Mouse (Mus musculus) liver, adult (tissue): ENCODE results near the gene Rfx1.
A peak's percentile ranks its signal among the peaks of the same experiment; 100 is the strongest.

Source experiments
- GATA4 ChIP-seq: IDR thresholded peaks from 2 replicates; pipeline ENCODE4 v1.6.1; 2014; ENCODE audit warnings: mild to moderate bottlenecking, low read length; ENCODE audit not compliant: insufficient replicate concordance

Gene Rfx1

DNA sequence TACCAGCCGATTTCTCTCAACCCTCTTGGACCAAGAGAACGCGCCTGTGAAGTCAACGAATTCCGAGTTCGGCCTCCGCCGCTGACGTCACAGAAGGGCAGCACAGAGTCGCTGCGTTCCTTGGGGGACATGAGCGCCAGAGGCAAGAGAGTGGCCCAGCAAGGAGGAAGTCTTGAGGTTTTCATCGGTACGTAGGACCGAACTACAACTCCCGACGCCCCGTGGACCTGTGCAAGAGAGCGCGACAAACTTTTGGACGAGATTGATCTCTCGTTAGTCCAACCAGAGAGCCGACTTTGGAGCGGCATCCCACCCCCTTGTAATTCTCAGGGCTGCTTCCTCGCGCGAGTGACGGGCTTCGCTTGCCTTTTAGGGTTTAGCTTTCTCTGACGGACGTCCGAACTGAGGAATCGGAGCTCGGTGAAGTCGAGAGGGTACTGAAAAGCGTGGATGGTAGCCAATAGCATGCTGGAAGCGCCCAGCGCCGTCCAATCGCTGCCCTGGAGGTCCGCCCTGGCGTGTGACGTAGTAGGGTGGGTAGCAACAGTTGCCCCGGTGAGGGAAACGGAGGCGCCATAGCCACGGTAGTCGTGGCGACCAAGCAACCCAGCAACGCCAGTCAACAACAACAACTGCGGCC is at the start of gene Rfx1:
Rfx1 (plus strand) TSS at position 544 of the 640 bp plus-strand sequence.
- peak; percentile 11; the same call in 1 of the 2 replicates for TF ChIP-seq GATA4

DNA sequence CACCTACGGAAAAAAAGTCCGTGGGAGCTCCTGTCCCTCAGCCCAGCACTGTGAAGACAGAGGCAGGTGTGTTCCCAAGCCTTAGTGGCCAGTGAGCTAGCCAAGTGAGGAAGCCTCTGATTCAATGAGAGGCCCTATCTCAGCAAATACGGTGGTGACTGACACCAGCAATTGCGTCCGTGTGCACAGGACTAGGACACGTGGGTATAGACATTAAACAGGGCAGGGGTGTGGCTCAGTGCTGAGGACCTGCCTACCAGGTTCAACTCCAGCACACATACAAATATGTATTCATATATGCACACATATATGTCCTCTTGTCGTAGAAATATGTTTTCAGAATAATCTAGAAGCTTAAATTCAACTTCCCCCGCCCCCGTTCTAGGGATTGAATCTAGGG is 46.9 kb upstream of the Rfx1 start:
- TF ChIP-seq GATA4: no peak

DNA sequence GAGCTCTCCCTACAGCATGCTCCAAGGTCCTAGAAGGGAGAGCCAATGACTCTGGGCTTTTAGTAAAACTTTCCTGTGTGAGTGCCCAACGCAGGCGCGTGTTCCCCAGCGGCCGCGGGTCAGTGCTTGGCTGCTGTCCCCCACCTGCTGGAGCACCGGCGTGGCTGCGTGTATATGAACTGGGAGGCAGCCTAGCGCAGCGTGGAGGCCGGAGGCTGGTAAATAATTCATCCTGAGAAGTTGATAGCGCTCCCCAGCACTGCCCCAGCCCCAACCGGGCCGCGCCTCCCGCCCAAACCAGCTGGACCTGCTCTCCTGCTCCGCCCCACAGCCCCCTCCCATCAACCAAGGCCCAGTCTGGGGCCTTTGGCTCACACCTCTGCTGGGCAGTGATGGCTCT is 45.5 kb upstream of the Rfx1 start, which contains the start of gene Palm3:
Palm3 (plus strand) TSS at position 376 of the 400 bp plus-strand sequence.
- TF ChIP-seq GATA4: no peak

DNA sequence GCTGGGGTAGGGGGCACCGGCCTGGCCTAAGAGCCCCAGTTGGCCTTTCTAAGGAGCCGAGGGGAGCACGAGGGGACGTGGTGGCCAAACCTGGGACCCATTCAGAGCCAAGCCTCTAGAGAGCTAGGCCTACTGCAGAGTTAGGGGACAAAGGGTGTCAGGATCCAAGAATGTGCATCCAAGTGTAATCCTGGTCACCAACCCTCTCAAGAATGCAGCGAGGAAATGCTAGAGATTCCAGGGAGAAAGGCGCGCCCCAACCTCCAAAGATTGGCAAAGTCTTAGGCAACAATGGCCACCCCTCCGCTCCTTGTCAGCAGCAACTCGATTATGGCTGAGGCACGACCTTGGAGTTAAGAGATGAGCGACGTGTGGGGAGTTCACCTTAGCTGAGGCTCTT is 45.1 kb upstream of the Rfx1 start:
- TF ChIP-seq GATA4: no peak

GRCm38 (mm10) chr8:84023085-84023484 is 43.5 kb upstream of the Rfx1 start:
- TF ChIP-seq GATA4: no peak

DNA sequence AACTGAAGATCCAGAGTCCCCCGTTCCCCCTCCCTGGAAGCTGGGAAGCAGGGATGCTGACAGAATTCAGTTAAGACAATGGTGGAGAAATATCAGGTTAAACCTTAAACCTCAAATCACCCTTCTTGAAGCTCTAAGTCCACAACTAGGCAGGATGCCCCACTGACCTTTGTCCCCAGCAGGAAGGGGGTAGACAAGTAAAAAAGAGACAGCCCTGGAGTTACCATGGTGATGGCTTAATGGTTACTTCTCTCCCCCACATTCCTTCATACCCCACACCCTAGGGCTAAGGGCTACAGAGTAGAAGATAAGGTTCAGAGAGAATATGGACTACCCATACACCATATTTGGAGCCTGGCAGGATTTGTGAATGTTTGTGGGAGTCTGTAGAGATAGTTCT is 43.0 kb upstream of the Rfx1 start:
- no peak for TF ChIP-seq GATA4

GRCm38 (mm10) chr8:84024171-84024570 is 42.5 kb upstream of the Rfx1 start:
- no peak for TF ChIP-seq GATA4

DNA sequence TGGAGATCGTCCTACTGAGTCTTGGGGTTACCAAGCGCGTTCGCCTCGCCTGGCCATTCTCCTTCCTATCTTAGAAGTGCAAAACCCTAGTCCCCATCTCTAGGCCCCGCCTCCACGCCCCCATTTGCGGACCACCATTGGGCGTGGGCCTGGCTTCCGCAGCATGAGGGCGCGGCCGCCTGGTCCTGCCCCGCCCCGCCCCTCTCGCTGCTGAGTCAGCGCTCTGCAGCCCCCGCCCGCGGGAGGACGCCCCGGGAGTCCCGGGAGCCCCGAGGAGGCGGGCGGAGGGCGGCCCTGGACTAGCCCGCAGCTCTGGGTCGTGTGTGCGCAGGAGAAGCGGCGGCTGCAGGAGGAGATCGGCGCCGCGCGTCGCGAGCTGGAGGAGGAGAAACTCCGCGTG is 40.8 kb upstream of the Rfx1 start:
- TF ChIP-seq GATA4: no peak

- TF ChIP-seq GATA4: no peak
Observed at GRCm38 (mm10) chr8:84027449-84027848, 39.2 kb upstream of the Rfx1 start.

- TF ChIP-seq GATA4: no peak
Observed at GRCm38 (mm10) chr8:84029272-84029671, 37.4 kb upstream of the Rfx1 start.

DNA sequence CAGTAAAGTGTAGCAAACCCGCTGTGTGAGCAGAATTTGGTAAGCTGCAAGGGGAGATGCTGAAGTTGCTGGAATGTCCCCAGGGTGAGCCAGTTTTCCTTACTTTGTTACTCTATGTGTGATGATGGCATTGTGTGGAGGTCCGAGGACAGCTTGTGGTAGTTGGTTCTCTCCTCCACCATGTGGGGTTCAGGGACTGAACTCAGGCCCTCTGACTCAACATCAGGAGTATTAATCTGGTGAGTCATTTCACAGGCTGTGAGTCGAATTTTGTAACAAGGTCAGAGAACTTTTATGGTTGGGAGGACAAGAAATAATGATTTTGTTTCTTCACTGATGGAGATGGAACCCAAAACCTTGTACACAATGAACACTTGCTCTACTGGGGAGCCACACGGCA is 33.9 kb upstream of the Rfx1 start:
- no peak for TF ChIP-seq GATA4

GRCm38 (mm10) chr8:84038015-84038414 is 28.6 kb upstream of the Rfx1 start:
- TF ChIP-seq GATA4: no peak

DNA sequence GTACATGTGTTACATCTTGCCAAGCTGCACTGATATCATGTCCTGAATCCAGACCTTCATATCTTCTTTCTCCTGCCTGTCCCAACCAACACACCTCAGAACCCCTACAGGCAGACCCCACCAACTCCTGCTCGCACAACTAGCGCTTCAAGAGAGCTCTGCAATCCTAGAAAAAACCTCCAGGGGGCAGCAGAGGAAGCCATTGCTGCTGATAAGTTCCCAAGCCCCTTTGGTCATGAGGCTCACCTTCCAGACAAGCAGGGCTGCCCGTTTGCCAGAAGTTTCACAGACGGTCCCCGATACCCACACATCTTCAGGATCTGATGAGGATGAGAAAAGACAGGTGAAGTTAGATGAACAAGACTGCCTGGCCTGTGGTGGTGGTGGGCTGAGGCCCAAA is 27.6 kb upstream of the Rfx1 start:
- no peak for TF ChIP-seq GATA4

GRCm38 (mm10) chr8:84042066-84042947 is 24.3 kb upstream of the Rfx1 start, which contains the start of gene Il27ra:
Gene Il27ra (minus strand): TSS chr8:84042589.
- no peak; the same call in 1 of the 2 replicates for TF ChIP-seq GATA4

DNA sequence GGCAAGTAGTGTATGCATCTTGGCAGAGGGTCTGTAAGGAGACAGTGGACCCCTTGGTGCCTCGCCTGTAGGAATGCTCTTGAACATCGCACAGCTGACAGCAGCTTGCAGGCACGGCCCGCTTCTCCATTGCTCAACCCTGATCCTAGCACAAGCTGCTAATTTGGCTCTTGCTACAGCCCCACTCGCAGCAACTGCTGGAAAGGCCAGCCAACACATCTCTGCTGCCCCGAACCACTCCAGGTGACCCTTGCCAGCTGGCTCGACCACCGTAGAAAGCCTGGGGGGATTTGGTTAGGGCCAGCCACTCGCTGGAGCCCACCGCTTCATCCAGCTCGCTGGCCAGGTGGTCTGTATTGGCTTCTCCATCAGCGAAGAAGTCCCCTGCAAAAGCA is 23.7 kb upstream of the Rfx1 start:
- no peak for TF ChIP-seq GATA4

DNA sequence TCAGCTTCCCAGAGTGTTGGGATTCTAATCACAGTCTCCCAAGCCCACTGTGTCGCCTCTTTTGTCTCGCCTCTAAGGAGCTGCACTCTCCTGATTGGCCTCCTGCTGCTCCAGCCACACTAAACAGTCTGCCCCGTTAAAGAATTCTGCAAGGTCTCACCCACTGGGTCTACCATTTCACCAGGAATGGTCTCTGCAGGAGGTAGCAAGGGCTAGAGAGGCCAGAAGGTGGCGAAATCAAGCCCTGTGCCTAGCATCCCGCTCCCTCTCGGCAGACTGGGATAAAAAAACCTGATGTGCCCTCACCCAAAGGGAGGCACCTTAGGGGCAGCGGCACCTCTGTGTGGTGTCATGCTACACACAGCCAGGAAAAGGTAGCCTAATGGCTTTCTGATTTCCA is 22.5 kb upstream of the Rfx1 start:
- no peak for TF ChIP-seq GATA4
